Mouse (Mus musculus): ENCODE data around the gene Gpr146.
"Not testable (repeated sequence)": the region's sequence is repeated elsewhere in the genome, so short reads cannot be mapped to it uniquely, and the experiment has no call there.

Gene Gpr146

GRCm38 (mm10) chr5:139382760-139383159, 5.3 kb downstream of the Gpr146 start:
- peak in 1 of 2 experiments; percentile 35 for DNase-seq

- no peak for DNase-seq
These were observed 5.7 kb downstream of the Gpr146 start for GRCm38 (mm10) chr5:139383234-139383633.

- no peak for DNase-seq
These were observed 7.0 kb downstream of the Gpr146 start for GRCm38 (mm10) chr5:139384531-139384930.

GRCm38 (mm10) chr5:139386047-139386446, 8.6 kb downstream of the Gpr146 start:
- no peak for DNase-seq

- DNase-seq: no peak
These were observed 10.1 kb downstream of the Gpr146 start for GRCm38 (mm10) chr5:139387329-139388194.

- no peak for DNase-seq
These were observed 10.7 kb downstream of the Gpr146 start for GRCm38 (mm10) chr5:139388195-139388570.

- DNase-seq: no peak
These were observed 11.5 kb downstream of the Gpr146 start for GRCm38 (mm10) chr5:139388694-139389675.

- no peak for DNase-seq
These were observed 12.2 kb downstream of the Gpr146 start for GRCm38 (mm10) chr5:139389676-139390061.

- DNase-seq: not testable (repeated sequence)
These were observed 13.0 kb downstream of the Gpr146 start for GRCm38 (mm10) chr5:139390324-139391119.

- no peak for DNase-seq
These were observed 14.0 kb downstream of the Gpr146 start for GRCm38 (mm10) chr5:139391309-139391990.

- no peak for DNase-seq
These were observed 15.0 kb downstream of the Gpr146 start for GRCm38 (mm10) chr5:139392219-139393196.

GRCm38 (mm10) chr5:139393197-139393588, 15.7 kb downstream of the Gpr146 start:
- DNase-seq: no peak

- DNase-seq: no peak
These were observed 16.9 kb downstream of the Gpr146 start for GRCm38 (mm10) chr5:139394399-139394798.

- DNase-seq: no peak
These were observed 18.0 kb downstream of the Gpr146 start for GRCm38 (mm10) chr5:139395528-139395927.

- no peak for DNase-seq
These were observed 19.9 kb downstream of the Gpr146 start for GRCm38 (mm10) chr5:139397359-139397916.

- peak; percentile 71 to 87 for DNase-seq
These were observed 20.7 kb downstream of the Gpr146 start for GRCm38 (mm10) chr5:139397959-139398753.

GRCm38 (mm10) chr5:139398786-139399185, 21.3 kb downstream of the Gpr146 start:
- DNase-seq: no peak

- no peak for DNase-seq
These were observed 22.5 kb downstream of the Gpr146 start for GRCm38 (mm10) chr5:139399991-139400390.

- no peak for DNase-seq
These were observed 24.6 kb downstream of the Gpr146 start for GRCm38 (mm10) chr5:139402106-139402505.

Data from spleen, adult 18-20 months (tissue).